In the genomic region with DNA sequence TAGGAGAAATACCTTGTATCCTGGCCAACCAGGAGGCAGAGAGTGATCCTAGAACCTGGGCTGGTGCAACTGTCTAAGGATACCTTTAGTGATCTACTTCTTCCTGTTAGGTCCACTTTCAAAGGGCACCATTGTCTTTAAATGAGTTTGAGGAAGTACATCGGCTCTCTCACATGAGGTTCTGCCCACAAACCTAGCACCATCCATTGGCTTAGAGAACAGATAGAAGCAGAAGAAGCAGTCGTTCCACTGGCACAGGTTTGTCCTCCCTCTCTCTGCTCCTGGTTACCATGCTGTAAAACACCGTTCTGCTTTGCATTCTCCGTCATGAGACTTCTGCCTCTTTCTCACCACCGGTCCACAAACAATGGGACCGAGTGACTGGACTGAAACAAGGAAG, we compare ENCODE assay signal across 19 mouse cellular contexts.
"Had no signal": no experiment of that assay in that cellular context is flagged by ENCODE, and none has a peak within 500 bp of the region (broad histone marks: within the 10 kb centered on the region; RNA-seq: fewer than 3 reads in every experiment).

No protein-coding gene starts in this region.

- H3K27ac ChIP-seq: kidney, embryonic 15.5 days; left cerebral cortex, adult 2 months; liver, embryonic 13.5 days; macrophage; neural tube, embryonic 12.5 days; neural tube, embryonic 15.5 days had no signal

- H3K4me3 ChIP-seq: kidney, embryonic 15.5 days; left cerebral cortex, adult 2 months; liver, embryonic 13.5 days; neural tube, embryonic 12.5 days; neural tube, embryonic 15.5 days had no signal

- DNase-seq: kidney, adult 8-10 months; kidney, postnatal 10 days; kidney, postnatal 36 days; layer of hippocampus, postnatal 36 days; liver, embryonic 13.5 days; lung, embryonic 14.5 days; midbrain, embryonic 14.5 days; retina, postnatal 1 day; right cerebral cortex, postnatal 25 days; spleen, adult 18-20 months; thymus, adult 18-20 months; thymus, postnatal 25 days had no signal

- H3K27me3 ChIP-seq: kidney, embryonic 15.5 days; liver, embryonic 13.5 days; neural tube, embryonic 12.5 days; neural tube, embryonic 15.5 days had no signal

- H3K4me1 ChIP-seq: kidney, embryonic 15.5 days; liver, embryonic 13.5 days; neural tube, embryonic 12.5 days had no signal

- H3K36me3 ChIP-seq: kidney, embryonic 15.5 days; liver, embryonic 13.5 days; neural tube, embryonic 12.5 days; neural tube, embryonic 15.5 days had no signal

- ATAC-seq: intestine, postnatal 0 days; lung, postnatal 0 days had no signal
